Mouse (Mus musculus) heart, embryonic 13.5 days (tissue): ENCODE measurements around the gene Defb42. TPM values are rescaled to one million over a fixed set of nuclear protein-coding genes. Genes with fewer than 3 reads are reported as not detected.
A peak's percentile ranks its signal among the peaks of the same experiment; 100 is the strongest.

ENCODE experiments used
- ATAC-seq: fragments of 200-750 bp; cut with Nextera tagmentation; 2 replicates; pipeline ENCODE4 v1.8.0; 2017; ENCODE audit warnings: moderate TSS enrichment; ENCODE audit not compliant: insufficient number of reproducible peaks, low FRiP score, low TSS enrichment; ENCODE audit errors: extremely low read depth
- H3K27ac ChIP-seq: fragments of 300-500 bp; sonication (generic); replicated peaks from 2 replicates; pipeline ENCODE4 v1.5.1; 2015; ENCODE audit warnings: moderate library complexity, mild to moderate bottlenecking, inconsistent platforms
- H3K27me3 ChIP-seq: fragments of 300-500 bp; sonication (generic); replicated peaks from 2 replicates; pipeline ENCODE4 v1.6.1; 2015; ENCODE audit warnings: mild to moderate bottlenecking, inconsistent platforms
- H3K36me3 ChIP-seq: fragments of 300-500 bp; sonication (generic); 2 replicates; pipeline ENCODE4 v1.6.1; 2015; ENCODE audit warnings: mild to moderate bottlenecking, inconsistent platforms
- H3K4me1 ChIP-seq: fragments of 300-500 bp; sonication (generic); 2 replicates; pipeline ENCODE4 v1.6.1; 2015; ENCODE audit warnings: inconsistent platforms
- H3K4me2 ChIP-seq: fragments of 300-500 bp; sonication (generic); 2 replicates; pipeline ENCODE4 v1.6.1; 2015; ENCODE audit warnings: inconsistent platforms, mild to moderate bottlenecking, moderate library complexity
- H3K4me3 ChIP-seq: fragments of 300-500 bp; sonication (generic); 2 replicates; pipeline ENCODE4 v1.5.1; 2015; ENCODE audit warnings: moderate library complexity, mild to moderate bottlenecking, inconsistent platforms
- H3K9ac ChIP-seq: fragments of 300-500 bp; sonication (generic); 2 replicates; pipeline ENCODE4 v1.6.1; 2015; ENCODE audit warnings: inconsistent platforms, mild to moderate bottlenecking, moderate library complexity
- H3K9me3 ChIP-seq: fragments of 300-500 bp; sonication (generic); 2 replicates; pipeline ENCODE4 v1.6.1; 2016; ENCODE audit warnings: inconsistent platforms
- WGBS: fragments of 180-500 bp; shearing (Covaris S2); methylation state at CpG from one replicate; pipeline ENCODE4 v1.1.7; 2015; ENCODE audit warnings: mixed read lengths; 5-methylcytosine and 5-hydroxymethylcytosine counted together
- polyA plus RNA-seq: library from polyadenylated mRNA; unstranded; fragments of >200 nt; fragmentation: Nextera tagmentation; extraction: Ambion mirVana; gene quantifications from 2 replicates; pipeline ENCODE4 v1.2.1, GENCODE M21; 2015

The Defb42 gene
- 2.3 and 3.1 TPM in 2 replicates for polyA plus RNA-seq

DNA sequence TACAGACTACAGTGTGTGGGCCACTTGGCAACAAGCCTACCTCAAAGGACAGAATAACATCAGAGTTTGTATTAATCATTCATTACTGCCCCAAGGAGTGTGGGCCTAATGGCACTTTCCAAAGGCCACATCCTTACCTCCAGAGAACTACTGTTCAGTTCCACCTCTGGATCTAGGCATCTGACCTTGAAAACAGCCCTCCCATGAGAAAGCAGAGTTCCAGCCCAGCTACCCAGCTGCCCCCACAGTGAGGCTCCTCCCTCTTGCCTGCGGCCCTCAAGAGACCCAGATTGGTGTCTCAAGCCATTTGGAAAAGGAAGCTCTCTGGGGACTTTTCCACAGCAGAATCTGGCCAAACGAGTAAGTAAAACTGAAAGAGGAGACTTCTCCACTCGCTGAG, at the start of gene Defb42:
Gene Defb42, plus strand, starts transcription at position 301 of the 400 bp plus-strand sequence.
- H3K27me3 ChIP-seq, result no peaks in the 10 kb centered on the region

DNA sequence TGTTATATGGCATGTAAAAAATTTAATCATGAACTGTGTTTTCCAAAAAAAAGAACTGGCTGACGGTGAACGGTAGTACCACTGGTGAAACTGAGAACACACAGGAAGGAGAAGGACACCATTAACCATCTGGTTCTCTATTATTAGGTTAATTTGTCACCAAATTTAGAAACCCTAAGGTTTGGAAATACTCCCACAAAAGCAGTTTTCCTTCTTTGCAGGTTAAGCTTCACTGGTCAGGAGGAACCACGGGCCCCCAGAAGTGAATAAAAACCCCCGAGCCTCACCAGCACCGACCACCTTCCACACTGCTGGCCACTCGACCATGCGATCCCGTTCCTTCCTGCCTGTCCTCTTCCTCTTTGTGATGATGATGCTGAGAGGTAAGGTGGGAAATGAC, 49.0 kb upstream of the Defb42 start, which contains the start of gene Defb47:
Gene Defb47, plus strand, starts transcription at position 301 of the 400 bp plus-strand sequence.
- Histone ChIP-seq H3K4me2 (no peak within 1 kb of the TSS), H3K9ac (no peak within 1 kb of the TSS), H3K36me3 (no peaks in the 10 kb centered on the region), H3K9me3 (no peaks in the 10 kb centered on the region), H3K27ac (no peak within 1 kb of the TSS), H3K27me3 (no peaks in the 10 kb centered on the region), H3K4me3 (no peak within 1 kb of the TSS), H3K4me1 (peaks cover 14% of the 10 kb centered on the region)
- 87% methylated on average over 8 of the region's 8 CpGs for WGBS
- no peak for ATAC-seq

More for the DNA sequence above, at the start of gene Defb42:
- Histone ChIP-seq H3K9me3 (no peaks in the 10 kb centered on the region), H3K9ac (no peak within 1 kb of the TSS), H3K4me3 (no peak within 1 kb of the TSS), H3K4me2 (no peak within 1 kb of the TSS), H3K36me3 (no peaks in the 10 kb centered on the region), H3K4me1 (0 out of 2 replicates have a peak, but pooled peaks cover 5% of the 10 kb centered on the region), H3K27ac (no peak within 1 kb of the TSS)
- ATAC-seq, result no peak
- WGBS, result 54% methylated on average over 3 of the region's 3 CpGs

DNA sequence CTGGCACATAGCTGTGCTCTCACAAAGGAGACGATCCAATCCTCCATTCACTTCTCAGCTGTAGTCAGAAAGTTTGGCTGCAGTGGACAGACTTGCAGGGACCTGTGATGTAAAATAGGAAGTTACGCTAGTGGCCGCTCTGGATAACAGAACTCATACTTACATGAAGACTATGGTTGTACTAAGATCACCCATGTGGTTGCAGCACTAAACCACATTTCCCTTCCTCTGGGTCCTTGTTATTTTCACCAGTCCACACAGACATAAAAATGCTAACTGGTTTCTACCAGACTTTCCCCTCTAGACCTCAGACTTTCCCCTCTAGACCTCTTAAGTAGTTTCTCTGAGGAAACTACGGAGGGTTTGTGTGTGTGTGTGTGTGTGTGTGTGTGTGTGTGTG, 47.8 kb upstream of the Defb42 start:
- no peak overlapping the region for H3K27ac ChIP-seq
- H3K4me1 ChIP-seq, result peaks cover 17% of the 10 kb centered on the region
- no peaks in the 10 kb centered on the region for H3K9me3 ChIP-seq
- no peaks in the 10 kb centered on the region for H3K27me3 ChIP-seq
- no peak overlapping the region for H3K4me3 ChIP-seq
- WGBS, result 83% methylated on average over 4 of the region's 4 CpGs
- ATAC-seq, result no peak
- H3K4me2 ChIP-seq, result no peak overlapping the region
- H3K9ac ChIP-seq, result no peak overlapping the region
- H3K36me3 ChIP-seq, result no peaks in the 10 kb centered on the region

DNA sequence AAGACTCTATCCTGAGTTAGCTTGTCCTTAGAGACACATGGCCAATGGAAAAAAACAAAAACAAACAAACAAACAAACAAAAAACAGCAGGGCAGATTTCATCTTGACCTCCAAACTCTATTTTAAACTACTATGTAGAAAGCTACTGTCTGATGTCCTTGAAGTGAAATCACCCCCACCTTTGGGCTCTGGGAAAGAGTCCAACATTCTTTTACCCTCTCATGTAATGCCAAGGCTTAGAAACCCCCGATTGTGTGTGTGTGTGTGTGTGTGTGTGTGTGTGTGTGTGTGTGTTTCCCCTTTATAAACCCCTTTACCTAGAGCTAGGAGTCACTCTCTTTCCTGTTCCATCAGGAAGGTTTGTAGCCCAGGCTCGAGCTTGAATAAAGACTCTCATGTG, 44.2 kb upstream of the Defb42 start:
- Histone ChIP-seq H3K4me3 (no peak overlapping the region), H3K27me3 (no peaks in the 10 kb centered on the region), H3K4me1 (peaks cover 15% of the 10 kb centered on the region), H3K9ac (no peak overlapping the region), H3K4me2 (no peak overlapping the region), H3K9me3 (no peaks in the 10 kb centered on the region), H3K27ac (peak overlapping the region; percentile 76), H3K36me3 (no peaks in the 10 kb centered on the region)
- ATAC-seq, result no peak
- 36% methylated on average over 2 of the region's 2 CpGs for WGBS

DNA sequence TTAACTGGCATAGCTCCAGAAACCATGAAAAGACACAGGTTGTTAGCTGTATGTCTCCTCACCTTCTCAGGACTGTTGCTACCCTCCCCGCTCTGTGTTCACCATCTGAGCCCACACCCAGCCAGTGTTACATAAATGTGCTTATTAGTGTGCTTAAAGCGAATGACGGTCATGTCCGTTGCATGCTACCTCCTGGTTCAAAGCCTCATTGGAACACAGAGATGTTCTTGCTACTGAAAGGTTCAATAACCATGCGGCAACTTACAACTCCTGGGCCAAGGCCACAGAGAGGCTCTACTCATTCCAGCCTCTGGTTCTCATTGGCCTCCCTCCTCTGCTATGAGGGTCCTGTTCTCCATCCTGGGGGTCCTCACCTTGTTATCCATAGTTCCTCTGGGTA, 35.3 kb upstream of the Defb42 start, which contains the start of gene Defb43:
Gene Defb43, plus strand, starts transcription at position 301 of the 400 bp plus-strand sequence.
- no peak within 1 kb of the TSS for H3K4me2 ChIP-seq
- H3K4me3 ChIP-seq, result no peak within 1 kb of the TSS

DNA sequence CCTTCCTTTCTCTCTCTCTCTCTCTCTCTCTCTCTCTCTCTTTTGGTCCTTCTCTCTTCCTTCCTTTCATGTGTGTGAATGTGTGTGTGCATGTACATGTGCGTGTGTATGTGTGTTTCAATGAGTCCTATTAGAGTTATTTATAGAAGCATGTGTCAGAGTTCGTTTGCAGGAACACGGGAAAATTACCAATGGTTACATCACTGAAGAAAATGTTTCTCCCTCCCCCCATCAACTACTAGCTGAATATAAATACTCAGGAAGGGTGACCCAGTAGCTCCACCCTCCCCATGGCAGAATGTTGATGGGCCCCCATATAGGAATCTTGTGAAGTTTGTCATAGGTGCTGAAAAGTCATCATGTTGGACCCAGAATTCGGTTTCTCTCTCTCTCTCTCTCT, 33.7 kb upstream of the Defb42 start:
- Histone ChIP-seq H3K4me1 (no peaks in the 10 kb centered on the region), H3K4me2 (no peak overlapping the region), H3K27me3 (peaks cover 18% of the 10 kb centered on the region), H3K9ac (no peak overlapping the region), H3K27ac (no peak overlapping the region), H3K9me3 (peaks cover 4% of the 10 kb centered on the region; the same call in 1 of the 2 replicates), H3K36me3 (no peaks in the 10 kb centered on the region), H3K4me3 (no peak overlapping the region)
- no peak for ATAC-seq
- 62% methylated on average over 4 of the region's 4 CpGs for WGBS

More for the DNA sequence above, 35.3 kb upstream of the Defb42 start, which contains the start of gene Defb43:
- WGBS, result 91% methylated on average over 5 of the region's 5 CpGs
- ATAC-seq, result no peak
- no peaks in the 10 kb centered on the region for H3K36me3 ChIP-seq
- peaks cover 4% of the 10 kb centered on the region; the same call in 1 of the 2 replicates for H3K9me3 ChIP-seq
- no peak within 1 kb of the TSS for H3K9ac ChIP-seq
- no peak within 1 kb of the TSS for H3K27ac ChIP-seq
- H3K4me1 ChIP-seq, result no peaks in the 10 kb centered on the region
- 0 out of 2 replicates have a peak, but pooled peaks cover 4% of the 10 kb centered on the region for H3K27me3 ChIP-seq

DNA sequence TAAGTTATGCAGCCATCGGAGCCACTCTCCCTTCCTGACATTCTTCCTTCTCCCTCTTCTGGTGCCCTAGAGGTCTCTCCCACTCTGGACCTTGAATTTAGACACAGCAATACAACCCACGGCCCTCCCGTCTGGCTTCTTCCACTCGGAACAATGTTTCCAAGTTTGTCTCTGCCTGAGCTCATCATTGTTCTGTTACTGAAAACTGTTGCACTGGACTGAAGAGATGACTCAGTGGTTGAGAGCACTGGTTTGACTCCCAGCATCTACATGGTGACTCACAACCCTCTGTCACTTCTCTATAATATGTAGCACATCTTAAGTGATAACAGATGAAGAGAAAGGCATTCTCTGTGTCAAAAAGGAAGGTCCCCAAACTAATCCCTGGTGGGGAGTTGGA, 32.1 kb upstream of the Defb42 start:
- no peak overlapping the region for H3K9ac ChIP-seq
- WGBS, result 61% methylated on average over 4 of the region's 4 CpGs
- H3K27ac ChIP-seq, result no peak overlapping the region
- peaks cover 18% of the 10 kb centered on the region for H3K27me3 ChIP-seq
- H3K9me3 ChIP-seq, result peaks cover 4% of the 10 kb centered on the region; the same call in 1 of the 2 replicates
- H3K4me3 ChIP-seq, result no peak overlapping the region
- H3K36me3 ChIP-seq, result no peaks in the 10 kb centered on the region
- peaks cover 6% of the 10 kb centered on the region for H3K4me1 ChIP-seq
- ATAC-seq, result no peak
- H3K4me2 ChIP-seq, result no peak overlapping the region

DNA sequence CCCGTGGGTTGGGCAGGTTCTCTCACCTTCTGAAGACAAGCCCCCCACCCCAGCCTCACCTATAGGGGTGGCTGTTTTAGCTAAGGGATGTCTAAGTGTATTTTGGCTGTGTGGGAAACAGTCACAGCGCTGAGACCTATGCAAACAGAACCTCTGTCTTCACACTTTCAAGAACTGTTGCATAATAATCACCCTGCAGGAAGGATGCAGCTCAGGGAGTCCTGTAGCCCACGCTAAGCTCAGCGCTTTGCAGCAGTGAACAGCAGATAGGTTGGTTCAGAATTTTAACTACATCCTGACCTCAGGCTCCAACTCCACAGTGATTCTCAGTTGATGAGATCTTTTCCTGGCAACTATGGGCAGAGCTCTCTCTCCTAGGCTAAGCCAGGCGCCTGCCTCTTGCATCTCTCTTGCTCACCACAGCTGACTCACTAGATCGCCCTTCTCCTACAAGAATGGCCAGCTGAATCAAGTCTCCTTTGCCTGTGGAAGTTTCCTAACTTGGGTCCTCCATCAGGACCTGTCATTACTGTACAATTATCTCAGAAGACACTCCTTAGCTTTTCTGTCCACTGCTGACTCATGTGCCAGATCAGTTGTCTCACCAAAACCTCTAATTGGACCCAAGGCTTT, 26.2 kb upstream of the Defb42 start:
- Histone ChIP-seq H3K9me3 (no peaks in the 10 kb centered on the region; the same call in 1 of the 2 replicates), H3K27ac (no peak overlapping the region), H3K4me3 (no peak overlapping the region), H3K4me2 (no peak overlapping the region), H3K9ac (no peak overlapping the region), H3K36me3 (no peaks in the 10 kb centered on the region), H3K4me1 (peaks cover 22% of the 10 kb centered on the region), H3K27me3 (peaks cover 30% of the 10 kb centered on the region)
- no peak for ATAC-seq
- 41% methylated on average over 6 of the region's 6 CpGs for WGBS

DNA sequence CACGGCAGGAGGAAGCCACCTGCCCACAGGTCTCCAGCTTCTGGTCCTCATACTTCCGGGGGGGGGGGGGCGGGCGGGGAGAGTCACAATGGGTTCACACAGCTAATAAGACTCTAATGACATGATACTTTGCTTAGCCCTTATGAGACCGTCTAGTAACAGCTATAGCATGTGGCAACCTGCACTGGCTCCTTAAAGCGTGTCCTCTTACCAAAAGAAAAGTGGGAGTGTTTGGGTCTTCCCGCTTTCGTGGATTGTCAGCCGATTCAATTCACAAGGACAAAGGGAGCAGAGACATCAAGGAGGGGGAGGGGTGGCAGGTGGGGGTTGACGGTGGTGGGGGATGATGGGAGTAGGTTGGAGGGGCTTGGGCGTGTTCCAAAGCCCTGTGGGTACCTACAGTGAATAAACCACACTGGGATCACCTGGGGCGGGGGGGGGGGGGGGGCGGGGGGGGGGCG, 3.1 kb downstream of the Defb42 start, which contains the start of gene Defb30:
Gene Defb30, minus strand, starts transcription at position 51 of the 461 bp plus-strand sequence.
- WGBS, result 75% methylated on average over 13 of the region's 14 CpGs
- ATAC-seq, result no peak
- Histone ChIP-seq H3K4me1 (peaks cover 18% of the 10 kb centered on the region), H3K27me3 (no peaks in the 10 kb centered on the region), H3K9ac (no peak within 1 kb of the TSS), H3K36me3 (no peaks in the 10 kb centered on the region), H3K27ac (no peak within 1 kb of the TSS), H3K4me3 (no peak within 1 kb of the TSS), H3K4me2 (no peak within 1 kb of the TSS), H3K9me3 (no peaks in the 10 kb centered on the region)

DNA sequence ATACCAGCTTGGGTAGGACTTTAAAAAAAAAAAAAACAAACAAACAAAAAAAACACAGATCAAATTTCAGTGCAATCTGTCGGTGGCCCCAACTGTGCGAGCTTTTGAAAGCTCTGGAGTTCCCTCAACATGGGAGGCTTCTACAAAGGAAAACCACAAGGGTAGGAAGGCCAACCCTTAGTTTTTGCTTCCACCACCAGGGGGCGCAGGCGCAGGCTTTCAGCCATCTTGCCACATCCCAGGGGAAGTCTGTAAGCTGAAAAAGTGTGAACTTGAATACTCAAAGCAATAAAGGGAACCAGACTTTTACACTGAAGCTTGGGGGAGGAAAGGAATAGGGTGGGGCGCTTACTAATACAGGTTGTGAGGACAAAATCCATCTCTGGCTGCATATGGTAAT, 4.0 kb downstream of the Defb42 start:
- H3K4me3 ChIP-seq, result no peak overlapping the region
- no peaks in the 10 kb centered on the region for H3K9me3 ChIP-seq
- no peaks in the 10 kb centered on the region for H3K27me3 ChIP-seq
- ATAC-seq, result no peak
- no peak overlapping the region for H3K27ac ChIP-seq
- 32% methylated on average over 5 of the region's 5 CpGs for WGBS
- no peak overlapping the region for H3K9ac ChIP-seq
- peaks cover 26% of the 10 kb centered on the region for H3K4me1 ChIP-seq
- no peaks in the 10 kb centered on the region for H3K36me3 ChIP-seq
- H3K4me2 ChIP-seq, result no peak overlapping the region

DNA sequence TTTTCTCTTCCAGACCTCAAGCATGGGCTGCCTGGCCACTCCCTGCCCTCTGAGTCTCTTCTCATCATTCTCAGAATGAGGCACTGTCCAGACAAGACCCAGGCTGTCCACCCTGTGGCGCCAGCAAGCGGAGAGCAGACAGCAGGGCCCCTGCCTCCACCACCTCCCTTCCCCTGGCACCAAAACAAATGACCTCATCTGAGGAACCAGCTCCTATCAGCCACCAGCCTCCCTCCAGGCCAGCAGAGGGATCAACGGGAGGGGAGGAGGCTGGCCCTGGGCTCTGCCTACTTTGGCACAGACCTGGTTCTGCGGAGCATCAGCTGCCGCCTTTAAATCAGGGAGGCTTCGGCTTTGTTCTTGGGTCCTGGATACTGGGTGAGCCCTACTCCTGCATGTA, 7.9 kb downstream of the Defb42 start:
- Histone ChIP-seq H3K4me2 (peak overlapping the region; percentile 46), H3K4me1 (peaks cover 28% of the 10 kb centered on the region), H3K9ac (peak overlapping the region; percentile 66), H3K9me3 (no peaks in the 10 kb centered on the region), H3K27ac (peak overlapping the region; percentile 82), H3K4me3 (no peak overlapping the region), H3K36me3 (no peaks in the 10 kb centered on the region), H3K27me3 (no peaks in the 10 kb centered on the region)
- ATAC-seq, result peak; percentile 89
- WGBS, result 2% methylated on average over 6 of the region's 6 CpGs

DNA sequence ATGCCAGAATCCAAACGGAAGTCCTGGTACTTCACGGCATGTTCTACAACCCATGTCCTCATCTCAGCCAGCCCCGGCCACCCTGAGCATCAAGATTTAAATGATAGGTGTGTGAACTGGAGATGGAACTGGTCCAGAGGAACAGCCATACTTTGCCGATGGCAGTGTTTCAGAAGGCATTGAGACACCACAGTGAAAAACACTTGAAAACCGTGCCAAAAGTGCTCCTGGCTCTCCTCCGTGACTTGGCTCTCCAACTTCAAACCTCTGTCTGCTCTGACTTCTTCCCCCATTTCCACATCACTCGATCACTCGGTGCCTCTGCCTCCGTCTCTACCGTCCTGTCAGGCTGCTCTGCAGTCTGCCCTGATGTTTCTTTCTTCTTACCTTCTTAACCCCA, 13.6 kb downstream of the Defb42 start:
- H3K27me3 ChIP-seq, result no peaks in the 10 kb centered on the region
- H3K36me3 ChIP-seq, result no peaks in the 10 kb centered on the region
- peaks cover 53% of the 10 kb centered on the region for H3K4me1 ChIP-seq
- peak overlapping the region; percentile 25 for H3K4me2 ChIP-seq
- no peak for ATAC-seq
- H3K9ac ChIP-seq, result no peak overlapping the region
- peak overlapping the region; percentile 65 for H3K27ac ChIP-seq
- no peak overlapping the region for H3K4me3 ChIP-seq
- no peaks in the 10 kb centered on the region for H3K9me3 ChIP-seq
- WGBS, result 36% methylated on average over 10 of the region's 10 CpGs
